Mouse (Mus musculus) spleen, adult 18-20 months (tissue): Measurements from ENCODE around the gene Slc46a1.

Source experiments
- DNase-seq, 2 experiments: peaks; one replicate each; pipeline ENCODE4 v3.0.0; 2022; ENCODE audit warnings: mixed read lengths in 2 of 2

Gene Slc46a1

DNA sequence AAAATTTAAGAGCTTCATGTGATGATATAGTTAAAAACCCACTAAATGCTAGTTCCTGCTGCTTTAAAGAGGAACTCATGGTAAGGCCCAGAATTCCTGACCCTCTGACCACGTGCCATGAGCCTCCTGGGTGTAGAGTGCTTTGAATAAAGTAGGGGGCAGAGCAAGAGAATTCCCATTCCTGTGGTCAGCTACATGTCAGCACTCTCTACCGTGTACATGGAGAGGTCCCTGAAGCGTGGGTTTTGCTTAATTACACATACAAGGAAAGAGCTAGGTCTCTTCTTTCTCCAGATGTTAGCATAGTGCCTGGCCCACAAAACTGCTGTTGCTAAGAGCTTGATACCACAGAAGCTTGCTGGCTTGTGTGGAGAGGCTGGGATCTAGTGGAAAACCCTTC is 39.9 kb downstream of the Slc46a1 start:
- DNase-seq: no peak

DNA sequence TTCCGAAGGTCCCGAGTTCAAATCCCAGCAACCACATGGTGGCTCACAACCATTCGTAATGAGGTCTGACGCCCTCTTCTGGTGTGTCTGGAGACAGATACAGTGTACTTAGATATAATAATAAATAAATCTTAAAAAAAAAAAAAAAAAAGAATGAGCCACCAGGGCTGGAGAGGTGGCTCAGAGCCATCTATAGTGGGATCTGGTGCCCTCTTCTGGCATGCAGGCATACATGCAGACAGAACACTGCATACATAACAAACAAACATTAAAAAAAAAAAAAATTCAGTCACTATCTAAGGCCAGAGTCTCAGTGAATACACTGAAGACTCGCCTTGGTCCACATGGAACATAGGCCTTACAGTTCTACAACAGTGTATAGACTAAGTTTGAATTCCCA is 43.7 kb downstream of the Slc46a1 start:
- no peak for DNase-seq

DNA sequence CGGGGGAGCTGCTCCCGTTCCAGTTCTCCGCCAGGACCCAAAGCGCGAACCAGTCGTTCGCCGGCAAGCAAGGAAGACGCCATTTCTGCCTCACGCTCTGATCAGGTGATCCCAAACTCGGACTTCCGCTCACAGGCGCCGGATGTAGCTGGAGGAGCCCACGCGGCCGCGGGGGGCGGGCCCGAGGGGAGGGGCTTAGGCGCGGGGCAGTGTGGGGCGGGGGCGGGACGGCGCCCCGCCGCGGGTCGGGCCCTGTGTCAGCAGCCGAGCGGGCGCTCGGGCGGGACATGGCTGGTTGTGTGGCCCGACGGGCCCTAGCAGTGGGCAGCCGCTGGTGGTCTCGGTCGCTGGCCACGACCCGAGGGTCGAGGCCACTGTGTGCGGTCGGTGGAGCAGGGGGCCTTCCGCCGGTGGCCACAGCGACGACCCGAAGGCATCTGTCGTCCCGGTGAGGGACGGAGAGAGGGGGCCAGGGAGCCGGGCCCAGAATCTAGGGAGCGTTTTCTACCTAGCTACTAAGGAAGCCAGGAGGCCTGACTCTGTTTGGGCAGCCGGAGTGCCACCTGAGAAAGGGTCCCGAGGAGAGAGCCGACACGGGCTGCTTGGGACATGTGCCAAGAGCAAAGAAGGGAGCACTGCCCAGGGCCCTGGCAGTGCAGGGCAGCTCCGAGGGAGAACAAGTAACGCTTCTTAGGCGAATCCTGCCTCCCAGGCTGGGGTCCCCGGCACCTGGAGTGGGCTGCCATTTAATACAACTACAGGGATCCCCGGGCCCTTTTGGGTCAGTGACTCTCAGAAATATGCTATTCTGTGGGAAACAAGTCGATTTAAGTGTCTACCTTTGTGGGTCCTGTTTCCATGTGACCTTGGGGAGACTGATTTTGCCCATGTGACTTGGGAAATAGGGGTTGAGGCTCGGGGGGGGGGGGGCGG is 46.8 kb downstream of the Slc46a1 start, which contains the start of the genes Tmem199 and Poldip2:
Gene Tmem199 (minus strand): TSS at position 148 of the 933 bp plus-strand sequence.
Gene Poldip2 (plus strand): TSS at position 169 of the 933 bp plus-strand sequence.
- DNase-seq: peak; percentile 81 to 84

DNA sequence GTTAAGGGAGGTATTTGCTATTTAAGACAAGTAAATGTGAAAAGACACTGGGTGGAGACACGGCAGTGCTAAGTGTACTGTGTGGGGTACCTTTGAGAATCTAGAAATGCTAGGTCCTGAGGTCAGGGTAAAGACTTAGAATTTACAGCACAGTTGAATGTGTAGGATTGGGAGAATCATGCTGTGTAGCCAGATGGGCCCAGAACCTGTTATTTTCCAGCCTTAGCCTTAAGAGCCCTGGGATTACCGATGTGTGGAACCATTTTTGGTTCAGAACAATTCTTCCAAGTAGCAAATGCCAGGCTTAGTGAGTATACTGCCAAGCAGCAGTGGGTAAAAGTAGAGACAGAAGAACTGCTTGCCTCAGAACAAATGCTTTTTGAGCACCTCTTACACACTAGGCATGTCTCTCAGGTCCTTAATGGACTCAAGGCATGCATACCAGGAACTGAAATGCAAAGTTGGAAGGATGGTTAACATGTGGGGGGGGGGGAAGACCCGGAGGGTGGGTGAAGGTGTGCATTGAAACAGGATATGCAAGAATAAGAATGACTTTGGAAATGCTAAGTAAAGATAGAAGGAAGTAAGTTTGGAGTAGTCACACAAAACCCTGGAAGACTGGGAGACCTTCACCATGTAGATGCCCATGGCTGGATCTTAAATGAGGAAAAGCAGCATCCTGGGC is 47.8 kb downstream of the Slc46a1 start:
- no peak for DNase-seq

DNA sequence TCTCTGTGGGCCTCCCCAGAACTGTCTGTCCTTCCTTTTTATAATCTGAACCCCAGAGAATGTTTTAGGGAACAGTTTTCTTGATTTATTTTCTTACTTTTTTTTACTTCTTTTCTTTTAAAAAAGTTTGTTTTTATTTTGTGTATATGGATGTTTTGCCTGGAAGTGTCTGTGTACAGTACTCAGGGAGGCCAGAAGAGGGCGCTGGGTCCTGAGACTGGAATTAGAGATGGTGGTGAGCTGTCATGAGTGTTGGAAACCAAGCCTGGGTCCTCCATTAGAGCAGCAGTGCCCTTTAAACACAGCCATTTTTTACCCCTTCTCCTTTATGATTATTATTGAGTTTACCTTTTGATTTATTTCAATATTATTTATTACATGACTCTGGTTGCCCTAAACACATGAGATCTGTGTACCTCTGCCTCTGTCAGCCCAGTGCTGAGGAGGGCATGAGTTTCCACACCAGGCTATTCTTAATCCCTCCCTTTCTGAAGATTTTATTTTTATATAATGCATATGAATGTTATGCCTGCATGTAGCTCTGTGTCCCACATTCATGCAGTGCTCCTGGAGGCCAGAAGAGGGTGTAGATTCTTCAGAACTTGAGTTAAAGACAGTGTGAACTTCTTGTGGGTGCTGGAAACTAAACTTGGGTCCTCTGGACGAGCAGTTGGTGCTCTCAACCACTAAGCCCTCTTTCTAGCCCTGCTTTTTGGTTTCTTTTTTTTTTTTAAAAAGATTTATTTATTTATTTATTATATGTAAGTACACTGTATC is 50.2 kb downstream of the Slc46a1 start:
- DNase-seq: no peak

DNA sequence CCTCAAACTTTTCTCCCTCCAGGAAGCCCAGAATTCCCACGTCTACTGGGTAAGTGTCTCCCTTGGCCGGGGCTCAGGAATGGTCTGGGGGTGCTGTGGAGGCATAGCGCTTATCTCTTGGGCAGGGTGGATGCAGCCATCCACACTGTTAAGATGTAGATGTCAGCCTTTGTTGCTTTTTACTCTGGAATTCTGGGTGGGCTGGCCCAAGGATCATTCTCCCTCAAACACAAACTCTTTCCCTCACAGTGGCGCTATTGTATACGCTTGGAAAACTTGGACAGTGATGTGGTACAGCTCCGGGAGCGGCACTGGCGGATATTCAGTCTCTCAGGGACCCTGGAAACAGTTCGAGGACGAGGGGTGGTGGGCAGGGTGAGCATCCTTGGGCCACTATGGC is 53.4 kb downstream of the Slc46a1 start:
- no peak for DNase-seq
